Mouse (Mus musculus) pancreas, adult 10 weeks (tissue): Measurements from ENCODE around the gene Olfr1026. TPM values are rescaled to one million over a fixed set of nuclear protein-coding genes. Genes with fewer than 3 reads are reported as not detected.

Experiments
- polyA plus RNA-seq: library from polyadenylated mRNA; stranded (reverse); fragments of 350-450 nt; fragmentation: Illumina TruSeq; extraction: RNeasy Lipid Tissue Mini Kit (QIAGEN cat#74804); gene quantifications from one replicate; pipeline ENCODE4 v1.2.3, GENCODE M21; 2015; ENCODE audit warnings: low read depth, low replicate concordance; ENCODE audit not compliant: insufficient read depth

Olfr1026 gene
- polyA plus RNA-seq = not detected

GRCm38 (mm10) chr2:85921258-85921657 lies at the start of gene Olfr1026:
Gene Olfr1026 (plus strand): TSS chr2:85921558.

GRCm38 (mm10) chr2:85885340-85885739 lies 36.0 kb upstream of the Olfr1026 start, which contains the start of gene Olfr1023:
Gene Olfr1023 (plus strand): TSS chr2:85885640.

GRCm38 (mm10) chr2:85904952-85905351 lies 16.4 kb upstream of the Olfr1026 start, which contains the start of gene Olfr1024:
Gene Olfr1024 (minus strand): TSS chr2:85905052.

GRCm38 (mm10) chr2:85914893-85915292 lies 6.5 kb upstream of the Olfr1026 start, which contains the start of gene Olfr1025-ps1:
Gene Olfr1025-ps1 (plus strand): TSS chr2:85915193.

GRCm38 (mm10) chr2:85950137-85950536 lies 28.8 kb downstream of the Olfr1026 start, which contains the start of gene Olfr1028:
Gene Olfr1028 (plus strand): TSS chr2:85950437.

GRCm38 (mm10) chr2:85973595-85973994 lies 52.2 kb downstream of the Olfr1026 start, which contains the start of gene Olfr1029:
Gene Olfr1029 (plus strand): TSS chr2:85973895.

Other genes starting within 250 kb of the Olfr1026 start
- not detected for gene Olfr1006, start 242.8 kb upstream of the Olfr1026 start, polyA plus RNA-seq
- gene Olfr1008, start 232.1 kb upstream of the Olfr1026 start, polyA plus RNA-seq = not detected
- not detected for gene Olfr1009, start 206.1 kb upstream of the Olfr1026 start, polyA plus RNA-seq
- not detected for gene Olfr1012, start 158.8 kb upstream of the Olfr1026 start, polyA plus RNA-seq
- not detected for gene Olfr1013, start 154.5 kb upstream of the Olfr1026 start, polyA plus RNA-seq
- gene Olfr1014, start 148.8 kb upstream of the Olfr1026 start, polyA plus RNA-seq = not detected
- not detected for gene Olfr1015, start 139.5 kb upstream of the Olfr1026 start, polyA plus RNA-seq
- not detected for gene Olfr1016, start 119.0 kb upstream of the Olfr1026 start, polyA plus RNA-seq
- gene Olfr1018, start 103.1 kb upstream of the Olfr1026 start, polyA plus RNA-seq = not detected
- gene Olfr1019, start 76.1 kb upstream of the Olfr1026 start, polyA plus RNA-seq = not detected
- not detected for gene Olfr1020, start 74.5 kb upstream of the Olfr1026 start, polyA plus RNA-seq
- not detected for gene Olfr1022, start 53.0 kb upstream of the Olfr1026 start, polyA plus RNA-seq
- gene Olfr1023, start 35.9 kb upstream of the Olfr1026 start, polyA plus RNA-seq = not detected
- gene Olfr1024, start 16.5 kb upstream of the Olfr1026 start, polyA plus RNA-seq = not detected
- gene Olfr1025-ps1, start 6.4 kb upstream of the Olfr1026 start, polyA plus RNA-seq = not detected
- not detected for gene Olfr1028, start 28.9 kb downstream of the Olfr1026 start, polyA plus RNA-seq
- gene Olfr1029, start 52.3 kb downstream of the Olfr1026 start, polyA plus RNA-seq = not detected
- gene Olfr1030, start 57.7 kb downstream of the Olfr1026 start, polyA plus RNA-seq = not detected
- not detected for gene Olfr1031, start 68.7 kb downstream of the Olfr1026 start, polyA plus RNA-seq
- gene Olfr1032, start 84.0 kb downstream of the Olfr1026 start, polyA plus RNA-seq = not detected
- gene Olfr1033, start 99.1 kb downstream of the Olfr1026 start, polyA plus RNA-seq = 0.72 TPM
- gene Olfr1034, start 124.3 kb downstream of the Olfr1026 start, polyA plus RNA-seq = 0.17 TPM
- gene Olfr1036, start 152.4 kb downstream of the Olfr1026 start, polyA plus RNA-seq = not detected
- not detected for gene Olfr1037, start 165.8 kb downstream of the Olfr1026 start, polyA plus RNA-seq
- gene Olfr1039, start 214.4 kb downstream of the Olfr1026 start, polyA plus RNA-seq = not detected
- gene Olfr1040, start 225.2 kb downstream of the Olfr1026 start, polyA plus RNA-seq = not detected
- not detected for gene Olfr1042, start 240.3 kb downstream of the Olfr1026 start, polyA plus RNA-seq
- gene Olfr1043, start 246.0 kb downstream of the Olfr1026 start, polyA plus RNA-seq = not detected